ENCODE assay signal across 8 mouse cellular contexts in genomic region chrX:99137928-99138740, GRCm38 (mm10). TPM values are rescaled to one million over a fixed set of nuclear protein-coding genes. Genes with fewer than 3 reads are reported as not detected.
DNase-seq lines count a peak whose midpoint lies in the region; ATAC-seq lines count a peak whose summit lies in the region.

No protein-coding gene starts in this region.

- peak overlapping the region; percentile 68 for H3K4me2 ChIP-seq in kidney, embryonic 14.5 days (replicated peaks; ENCODE audit: low read depth, low read length)
- peak overlapping the region; percentile 67 for H3K4me2 ChIP-seq in forebrain, embryonic 16.5 days (ENCODE audit: low read length)
- H3K4me2 ChIP-seq in limb, embryonic 11.5 days (ENCODE audit: low read depth, severe bottlenecking) = peak overlapping the region; percentile 74
- peak overlapping the region; percentile 79 for H3K4me2 ChIP-seq in neural tube, embryonic 13.5 days

- no peaks in the 10 kb centered on the region for H3K9me3 ChIP-seq in kidney, embryonic 14.5 days (ENCODE audit: control insufficient read depth, low read length)
- H3K9me3 ChIP-seq in forebrain, embryonic 16.5 days (ENCODE audit: control insufficient read depth, low read length) = no peaks in the 10 kb centered on the region
- no peaks in the 10 kb centered on the region for H3K9me3 ChIP-seq in limb, embryonic 11.5 days (ENCODE audit: control insufficient read depth, low read length)
- no peaks in the 10 kb centered on the region for H3K9me3 ChIP-seq in neural tube, embryonic 13.5 days

- peaks cover 11% of the 10 kb centered on the region; the same call in 1 of the 2 replicates for H3K4me1 ChIP-seq in kidney, embryonic 14.5 days (ENCODE audit: control insufficient read depth, insufficient read depth, low read length)
- H3K4me1 ChIP-seq in forebrain, embryonic 16.5 days (replicated peaks; ENCODE audit: control insufficient read depth, insufficient read depth, low read length) = peaks cover 34% of the 10 kb centered on the region
- peaks cover 17% of the 10 kb centered on the region for H3K4me1 ChIP-seq in limb, embryonic 11.5 days (ENCODE audit: control insufficient read depth, insufficient read depth, low read length)
- peaks cover 39% of the 10 kb centered on the region for H3K4me1 ChIP-seq in neural tube, embryonic 13.5 days (replicated peaks)

- H3K27ac ChIP-seq in kidney, embryonic 14.5 days (ENCODE audit: low read depth, low read length) = peak overlapping the region; percentile 37; the same call in 1 of the 2 replicates
- peak overlapping the region; percentile 88 for H3K27ac ChIP-seq in forebrain, embryonic 16.5 days (ENCODE audit: low read length)
- H3K27ac ChIP-seq in limb, embryonic 11.5 days (replicated peaks; ENCODE audit: low read depth, low read length) = no peak overlapping the region
- H3K27ac ChIP-seq in neural tube, embryonic 13.5 days (replicated peaks) = peak overlapping the region; percentile 85

- H3K27me3 ChIP-seq in kidney, embryonic 14.5 days (ENCODE audit: control insufficient read depth, insufficient read depth, low read length) = no peaks in the 10 kb centered on the region
- no peaks in the 10 kb centered on the region for H3K27me3 ChIP-seq in forebrain, embryonic 16.5 days (replicated peaks; ENCODE audit: control insufficient read depth, insufficient read depth, low read length)
- peaks cover 4% of the 10 kb centered on the region; the same call in 1 of the 2 replicates for H3K27me3 ChIP-seq in limb, embryonic 11.5 days (ENCODE audit: control insufficient read depth, insufficient read depth, low read length)
- peaks cover 13% of the 10 kb centered on the region for H3K27me3 ChIP-seq in neural tube, embryonic 13.5 days

- 40% methylated on average over 9 of the region's 9 CpGs for WGBS in kidney, embryonic 14.5 days
- 29% methylated on average over 9 of the region's 9 CpGs for WGBS in forebrain, embryonic 16.5 days
- WGBS in limb, embryonic 11.5 days = 23% methylated on average over 9 of the region's 9 CpGs
- 25% methylated on average over 9 of the region's 9 CpGs for WGBS in neural tube, embryonic 13.5 days

- no peaks in the 10 kb centered on the region for H3K36me3 ChIP-seq in kidney, embryonic 14.5 days (ENCODE audit: control insufficient read depth, insufficient read depth, low read length)
- H3K36me3 ChIP-seq in forebrain, embryonic 16.5 days (ENCODE audit: control insufficient read depth, insufficient read depth) = no peaks in the 10 kb centered on the region
- H3K36me3 ChIP-seq in limb, embryonic 11.5 days (ENCODE audit: control insufficient read depth, insufficient read depth, low read length) = no peaks in the 10 kb centered on the region
- H3K36me3 ChIP-seq in neural tube, embryonic 13.5 days = no peaks in the 10 kb centered on the region

- peak overlapping the region; percentile 93 for H3K9ac ChIP-seq in kidney, embryonic 14.5 days (ENCODE audit: low read depth, low read length)
- H3K9ac ChIP-seq in forebrain, embryonic 16.5 days (replicated peaks; ENCODE audit: low read depth, low read length) = peak overlapping the region; percentile 88
- H3K9ac ChIP-seq in limb, embryonic 11.5 days (ENCODE audit: low read length) = peak overlapping the region; percentile 91
- peak overlapping the region; percentile 89 for H3K9ac ChIP-seq in neural tube, embryonic 13.5 days

- no peak for ATAC-seq in kidney, embryonic 14.5 days (ENCODE audit: low FRiP score, low TSS enrichment)
- ATAC-seq in forebrain, embryonic 16.5 days = no peak
- no peak for ATAC-seq in limb, embryonic 11.5 days (ENCODE audit: insufficient number of reproducible peaks, low FRiP score, low TSS enrichment, low read depth)
- no peak for ATAC-seq in neural tube, embryonic 13.5 days (ENCODE audit: low read depth)

- H3K4me3 ChIP-seq in kidney, embryonic 14.5 days (ENCODE audit: low read length) = peak overlapping the region; percentile 70
- peak overlapping the region; percentile 70 for H3K4me3 ChIP-seq in forebrain, embryonic 16.5 days (replicated peaks; ENCODE audit: low read length)
- H3K4me3 ChIP-seq in limb, embryonic 11.5 days (ENCODE audit: low read depth, low read length) = peak overlapping the region; percentile 73
- H3K4me3 ChIP-seq in neural tube, embryonic 13.5 days = peak overlapping the region; percentile 73

- DNase-seq in kidney, adult 18-20 months = no peak
- no peak for DNase-seq in limb, embryonic 11.5 days (ENCODE audit: low spot score)
- DNase-seq in embryo, embryonic 10.5 days (ENCODE audit: low spot score) = no peak
- no peak for DNase-seq in left cerebral cortex, adult 9 months (ENCODE audit: low spot score in 2 of 2)
- DNase-seq in frontal cortex, postnatal 25 days (ENCODE audit: low spot score in 2 of 2) = no peak

RNA-seq across cellular contexts. Expression of gene Efnb1, which starts 2.2 kb away (rescaled TPM):
- polyA plus RNA-seq in kidney, embryonic 14.5 days (2014; fragmentation: Nextera tagmentation; extraction: Ambion mirVana) = 45.0 and 59.4 TPM in 2 replicates
- polyA plus RNA-seq in forebrain, embryonic 16.5 days (2015; fragmentation: Nextera tagmentation; extraction: Ambion mirVana) = 50.1 and 57.6 TPM in 2 replicates
- polyA plus RNA-seq in limb, embryonic 11.5 days (2014; fragmentation: Nextera tagmentation; extraction: Ambion mirVana) = 39.3 and 45.7 TPM in 2 replicates
- 39.8 and 41.5 TPM in 2 replicates for polyA plus RNA-seq in neural tube, embryonic 13.5 days (2015; fragmentation: Nextera tagmentation; extraction: Ambion mirVana)
